Mouse (Mus musculus) erythroblast, embryonic 14.5 days (primary cell): ENCODE measurements around the gene Adcy4. TPM values are rescaled to one million over a fixed set of nuclear protein-coding genes. Genes with fewer than 3 reads are reported as not detected.

Source experiments
- H3K27me3 ChIP-seq: 2 replicates; pipeline ENCODE4 v1.6.1; 2012; ENCODE audit warnings: inconsistent platforms; ENCODE audit not compliant: control insufficient read depth
- H3K36me3 ChIP-seq: 2 replicates; pipeline ENCODE4 v1.6.1; 2012; ENCODE audit warnings: mild to moderate bottlenecking, inconsistent platforms; ENCODE audit not compliant: control insufficient read depth
- H3K4me1 ChIP-seq: 2 replicates; pipeline ENCODE4 v1.6.1; 2012; ENCODE audit warnings: inconsistent platforms; ENCODE audit not compliant: control insufficient read depth
- H3K4me3 ChIP-seq: replicated peaks from 2 replicates; pipeline ENCODE3; 2012; ENCODE audit warnings: moderate library complexity, mild to moderate bottlenecking, inconsistent platforms
- H3K9me3 ChIP-seq: 2 replicates; pipeline ENCODE4 v1.6.1; 2012; ENCODE audit warnings: low read length, inconsistent platforms, mixed read lengths; ENCODE audit not compliant: control insufficient read depth
- GATA1 ChIP-seq: IDR thresholded peaks from 2 replicates; pipeline ENCODE4 v1.6.1; 2012; ENCODE audit warnings: low read length, inconsistent platforms, mixed read lengths
- TAL1 ChIP-seq: IDR thresholded peaks from 3 replicates; pipeline ENCODE4 v1.6.1; 2012; ENCODE audit warnings: low read length, inconsistent platforms, mixed read lengths
- polyA plus RNA-seq: library from polyadenylated mRNA; stranded (reverse); fragments of >175 nt; gene quantifications from 2 replicates; pipeline ENCODE4 v1.2.3, GENCODE M21; 2012

The Adcy4 gene
- polyA plus RNA-seq, 1 experiment: 0.02 TPM

DNA sequence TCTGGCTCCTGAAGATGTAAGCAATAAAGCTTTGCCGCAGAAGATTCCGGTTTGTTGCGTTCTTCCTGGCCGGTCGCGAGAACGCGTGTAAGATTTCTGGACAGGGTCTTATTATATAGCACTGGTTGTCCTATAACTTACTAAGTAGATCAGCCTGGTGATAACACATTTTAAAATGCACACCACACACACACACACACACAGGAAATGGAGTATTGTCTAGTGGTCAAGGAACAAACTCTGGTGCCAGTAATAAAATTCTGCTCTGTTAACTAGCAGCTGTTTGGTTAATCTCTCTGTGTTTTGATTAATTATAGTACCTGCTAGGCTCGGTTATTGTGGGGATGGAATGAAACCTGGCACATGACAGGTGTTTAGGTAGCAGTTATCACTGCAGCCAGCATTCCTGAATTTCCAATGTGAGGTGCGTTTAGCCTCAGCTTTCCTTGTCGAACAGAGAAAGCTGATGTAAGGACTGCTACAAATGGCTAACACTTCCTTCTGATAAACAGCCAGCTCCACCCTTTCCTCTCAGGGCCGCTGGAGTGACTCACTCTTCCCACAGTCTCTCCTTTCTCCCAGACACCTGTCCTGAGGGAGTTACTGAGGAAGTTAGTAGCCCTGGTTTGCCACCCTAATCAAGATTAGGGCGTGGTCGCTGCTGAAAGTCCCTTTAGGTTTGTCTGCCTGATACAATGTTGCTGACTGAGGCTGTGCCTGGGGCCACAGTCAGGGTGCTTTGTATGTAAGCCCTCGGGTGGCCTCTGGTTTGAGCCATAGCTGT is 11.7 kb upstream of the Adcy4 start:
- no peaks in the 10 kb centered on the region for H3K9me3 ChIP-seq
- peaks cover 9% of the 10 kb centered on the region for H3K4me1 ChIP-seq
- H3K36me3 ChIP-seq: no peaks in the 10 kb centered on the region
- no peaks in the 10 kb centered on the region for H3K27me3 ChIP-seq
- H3K4me3 ChIP-seq: no peak overlapping the region
- TF ChIP-seq GATA1: no peak; the same call in 1 of the 2 replicates
- no peak for TF ChIP-seq TAL1

- Histone ChIP-seq H3K4me1 (peaks cover 10% of the 10 kb centered on the region), H3K27me3 (peaks cover under 1% of the 10 kb centered on the region; the same call in 1 of the 2 replicates), H3K9me3 (no peaks in the 10 kb centered on the region), H3K4me3 (no peak overlapping the region), H3K36me3 (no peaks in the 10 kb centered on the region)
- no peak for TF ChIP-seq GATA1
- TF ChIP-seq TAL1: no peak
Observed at GRCm38 (mm10) chr14:55793946-55794345, 10.1 kb upstream of the Adcy4 start.

DNA sequence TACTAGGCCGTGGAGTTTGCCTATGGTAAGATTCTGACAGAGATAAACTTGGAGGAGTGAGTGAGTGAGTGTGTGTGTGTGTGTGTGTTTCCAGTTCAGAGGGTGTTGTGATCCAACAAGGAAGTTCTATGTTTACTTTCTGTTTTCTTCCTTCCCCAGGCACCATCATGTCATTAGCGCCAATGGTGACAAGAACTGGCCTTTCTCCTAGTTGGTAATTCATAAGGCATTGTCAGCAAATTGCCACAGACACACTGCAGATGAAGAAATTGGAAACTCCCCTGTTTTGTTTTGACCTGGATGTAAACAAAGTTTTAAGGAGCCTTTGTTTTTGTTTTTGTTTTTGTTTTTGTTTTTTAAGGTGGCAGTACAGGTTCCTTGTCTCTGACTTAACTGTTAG is 9.6 kb upstream of the Adcy4 start:
- H3K36me3 ChIP-seq: no peaks in the 10 kb centered on the region
- H3K4me3 ChIP-seq: no peak overlapping the region
- H3K27me3 ChIP-seq: peaks cover 4% of the 10 kb centered on the region
- no peaks in the 10 kb centered on the region for H3K9me3 ChIP-seq
- TF ChIP-seq GATA1: no peak
- H3K4me1 ChIP-seq: peaks cover 14% of the 10 kb centered on the region

- TF ChIP-seq TAL1 (no peak), GATA1 (no peak)
- no peaks in the 10 kb centered on the region for H3K9me3 ChIP-seq
- no peaks in the 10 kb centered on the region for H3K36me3 ChIP-seq
- H3K27me3 ChIP-seq: peaks cover 28% of the 10 kb centered on the region
- peaks cover 16% of the 10 kb centered on the region for H3K4me1 ChIP-seq
- peak within 1 kb of the TSS; percentile 60 for H3K4me3 ChIP-seq
Observed at GRCm38 (mm10) chr14:55788256-55789050, 4.6 kb upstream of the Adcy4 start, which contains the start of gene Ripk3. Gene Ripk3, minus strand, starts transcription at chr14:55788865.

DNA sequence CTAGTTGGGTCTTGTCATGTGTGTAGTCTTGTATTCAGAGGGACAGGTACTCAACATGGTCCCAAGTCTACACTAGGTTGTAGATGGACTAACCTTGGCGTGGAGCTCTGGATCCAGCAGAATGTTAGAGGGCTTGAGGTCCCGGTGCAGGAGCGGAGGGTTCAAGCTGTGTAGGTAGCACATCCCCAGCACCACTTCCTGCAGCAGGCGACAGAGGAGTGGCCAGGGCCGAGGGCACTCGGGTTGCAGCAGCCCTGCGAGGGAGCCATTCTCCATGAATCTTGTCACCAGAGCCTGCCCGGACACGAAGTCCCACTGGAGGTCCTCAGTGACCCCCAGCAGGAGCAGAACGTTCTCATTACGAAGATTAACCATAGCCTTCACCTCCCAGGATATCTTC is 3.8 kb upstream of the Adcy4 start:
- TF ChIP-seq TAL1 (no peak), GATA1 (no peak)
- Histone ChIP-seq H3K9me3 (no peaks in the 10 kb centered on the region), H3K4me1 (peaks cover 16% of the 10 kb centered on the region), H3K4me3 (peak overlapping the region; percentile 60), H3K27me3 (peaks cover 35% of the 10 kb centered on the region), H3K36me3 (no peaks in the 10 kb centered on the region)

DNA sequence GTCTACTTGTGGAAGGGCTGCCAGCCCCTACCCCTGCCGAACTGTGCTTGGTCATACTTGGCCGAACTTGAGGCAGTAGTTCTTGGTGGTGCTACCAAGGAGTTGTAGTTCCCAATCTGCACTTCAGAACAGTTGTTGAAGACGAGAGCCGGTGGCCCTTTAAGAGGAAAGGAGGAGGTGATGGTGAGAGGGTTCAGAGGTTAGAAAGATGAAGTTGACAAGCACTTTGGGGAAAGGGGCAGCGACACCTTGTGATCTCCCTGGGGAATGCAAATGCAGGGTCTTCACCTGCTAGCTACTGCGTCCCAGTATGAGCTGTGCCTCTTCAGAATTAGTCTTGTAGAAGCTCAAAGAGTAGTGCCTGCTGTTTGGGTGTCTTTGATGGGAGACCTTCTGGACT is 1.3 kb upstream of the Adcy4 start:
- no peaks in the 10 kb centered on the region for H3K36me3 ChIP-seq
- no peaks in the 10 kb centered on the region for H3K9me3 ChIP-seq
- peaks cover 48% of the 10 kb centered on the region for H3K27me3 ChIP-seq
- H3K4me1 ChIP-seq: peaks cover 23% of the 10 kb centered on the region
- H3K4me3 ChIP-seq: no peak overlapping the region
- no peak for TF ChIP-seq GATA1
- no peak for TF ChIP-seq TAL1

- peaks cover 43% of the 10 kb centered on the region for H3K27me3 ChIP-seq
- no peaks in the 10 kb centered on the region for H3K36me3 ChIP-seq
- no peaks in the 10 kb centered on the region for H3K9me3 ChIP-seq
- H3K4me3 ChIP-seq: no peak overlapping the region
- H3K4me1 ChIP-seq: peaks cover 17% of the 10 kb centered on the region
- no peak for TF ChIP-seq GATA1
Observed at GRCm38 (mm10) chr14:55783171-55783957, 531 bp downstream of the Adcy4 start.

- TF ChIP-seq GATA1: no peak
- TF ChIP-seq TAL1: no peak
- no peaks in the 10 kb centered on the region for H3K36me3 ChIP-seq
- H3K9me3 ChIP-seq: no peaks in the 10 kb centered on the region
- peaks cover 34% of the 10 kb centered on the region for H3K27me3 ChIP-seq
- H3K4me3 ChIP-seq: no peak overlapping the region
- H3K4me1 ChIP-seq: peaks cover 13% of the 10 kb centered on the region
Observed at GRCm38 (mm10) chr14:55782361-55782960, 1.4 kb downstream of the Adcy4 start.

- H3K27me3 ChIP-seq: peaks cover 33% of the 10 kb centered on the region
- no peak overlapping the region for H3K4me3 ChIP-seq
- H3K9me3 ChIP-seq: no peaks in the 10 kb centered on the region
- H3K36me3 ChIP-seq: no peaks in the 10 kb centered on the region
- peaks cover 20% of the 10 kb centered on the region for H3K4me1 ChIP-seq
- TF ChIP-seq TAL1 (no peak), GATA1 (no peak)
Observed at GRCm38 (mm10) chr14:55781310-55781709, 2.6 kb downstream of the Adcy4 start.
